Mouse (Mus musculus) cerebellum, postnatal 14 days (tissue): Measurements from ENCODE around the gene Tmem169.

Source experiments
- DNase-seq, 2 experiments: peaks; one replicate each; pipeline ENCODE4 v3.0.0; 2021; ENCODE audit warnings: mixed read lengths in 2 of 2

The Tmem169 gene

GRCm38 (mm10) chr1:72286904-72287303 lies 2.7 kb downstream of the Tmem169 start:
- no peak for DNase-seq

DNA sequence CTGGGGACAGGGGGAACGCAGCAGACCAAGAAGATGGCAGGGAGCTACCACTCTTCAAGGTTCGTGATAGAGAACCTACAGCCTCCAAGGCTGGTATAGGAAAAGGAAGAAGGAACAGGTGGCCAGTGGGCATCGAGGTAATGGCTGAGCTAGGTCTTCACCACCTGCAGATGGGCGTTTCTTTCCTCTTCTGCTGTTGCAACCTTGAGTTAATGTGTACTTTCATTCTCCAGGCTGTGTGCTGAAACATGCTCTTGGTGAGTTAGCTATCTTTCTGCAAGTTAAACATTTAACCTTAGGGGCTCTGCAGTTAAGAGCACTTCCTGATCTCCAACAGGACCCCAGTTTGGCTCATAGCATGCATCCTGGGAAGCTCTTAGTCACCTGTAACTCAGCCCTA lies 3.7 kb downstream of the Tmem169 start:
- DNase-seq: no peak

DNA sequence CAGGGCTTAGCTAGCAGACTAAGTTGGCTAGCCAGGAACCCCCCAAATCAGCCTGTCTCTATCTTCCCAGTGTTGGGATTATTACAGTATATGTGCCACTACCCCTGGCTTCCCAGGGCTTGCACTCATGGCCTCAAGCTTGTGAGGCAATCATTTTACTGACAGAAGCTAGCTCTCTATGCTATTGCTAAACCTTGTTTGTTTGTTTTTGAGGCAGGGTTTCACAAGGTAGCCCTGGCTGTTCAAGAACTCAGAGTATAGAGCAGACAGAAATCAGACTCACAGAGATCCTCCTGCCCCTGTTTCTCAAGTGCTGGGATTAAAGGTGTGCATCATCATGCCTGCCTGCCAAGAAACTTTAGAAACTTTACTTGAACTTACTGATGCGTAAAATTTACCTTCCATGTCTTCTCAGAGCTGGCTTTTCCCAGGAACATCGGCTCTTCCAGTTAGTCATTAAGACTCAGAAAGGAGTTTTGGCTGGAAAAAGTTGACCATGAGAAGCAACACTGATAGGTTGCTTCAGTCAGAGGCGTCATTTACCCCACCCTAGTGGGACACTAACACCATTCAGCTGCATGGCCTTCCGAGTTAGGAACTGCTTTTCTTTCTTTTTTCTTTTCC lies 4.5 kb downstream of the Tmem169 start:
- DNase-seq: no peak

DNA sequence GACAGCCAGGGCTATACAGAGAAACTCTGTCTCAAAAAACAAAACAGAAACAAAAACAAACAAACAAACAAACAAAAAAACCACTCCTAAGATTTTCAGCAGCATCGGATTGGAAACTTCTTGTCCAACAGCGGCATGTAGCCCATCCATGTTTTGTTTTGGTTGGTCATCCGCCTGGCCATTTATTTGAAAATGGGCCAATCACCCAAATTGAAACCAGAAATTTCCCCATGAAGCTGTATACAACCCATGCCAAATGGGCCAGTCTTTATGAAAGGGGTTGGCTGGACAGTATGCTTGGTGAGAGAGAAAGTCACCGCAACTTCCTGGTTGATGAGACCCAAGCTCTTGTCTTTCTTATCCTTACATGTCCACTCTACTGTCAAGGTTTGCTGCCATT lies 6.7 kb downstream of the Tmem169 start:
- no peak for DNase-seq

DNA sequence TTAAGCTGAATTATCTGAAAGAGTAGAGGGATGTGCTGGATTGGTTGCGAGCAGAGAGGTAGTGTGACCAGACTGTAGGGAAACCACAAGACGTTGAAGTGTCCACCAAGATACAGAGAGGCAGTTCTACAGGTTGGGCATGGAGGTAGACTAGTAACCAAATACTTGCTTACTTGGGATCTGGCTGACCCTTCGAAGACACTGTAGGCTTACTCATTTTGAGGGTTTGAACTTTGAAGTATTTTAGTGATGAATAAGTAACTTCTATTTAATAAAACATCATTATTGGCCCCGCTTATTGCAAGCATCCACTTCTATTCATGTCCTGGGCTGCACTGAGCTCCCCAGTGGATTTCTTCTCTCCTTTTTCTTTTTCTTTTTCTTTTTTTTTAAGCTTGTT lies 7.3 kb downstream of the Tmem169 start:
- no peak for DNase-seq

DNA sequence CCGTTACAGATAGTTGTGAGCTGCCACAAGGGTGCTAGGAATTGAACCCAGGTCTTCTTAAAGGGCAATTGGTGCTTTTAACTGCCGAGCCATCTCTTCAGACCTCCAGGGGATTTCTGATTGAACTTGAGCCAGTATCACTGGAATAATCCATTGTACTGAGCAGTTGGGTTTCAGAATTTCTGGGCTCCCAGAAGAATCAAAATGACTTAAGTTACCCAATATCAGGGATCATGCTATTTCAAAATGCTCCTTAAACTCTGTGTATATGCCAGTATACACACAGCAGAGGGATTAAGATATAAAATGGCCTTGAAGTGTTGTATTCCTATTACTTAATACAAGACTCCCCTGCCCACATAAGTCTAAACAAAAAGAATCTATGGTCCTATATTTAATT lies 7.8 kb downstream of the Tmem169 start:
- no peak for DNase-seq

GRCm38 (mm10) chr1:72293869-72294663 lies 9.9 kb downstream of the Tmem169 start:
- DNase-seq: no peak

DNA sequence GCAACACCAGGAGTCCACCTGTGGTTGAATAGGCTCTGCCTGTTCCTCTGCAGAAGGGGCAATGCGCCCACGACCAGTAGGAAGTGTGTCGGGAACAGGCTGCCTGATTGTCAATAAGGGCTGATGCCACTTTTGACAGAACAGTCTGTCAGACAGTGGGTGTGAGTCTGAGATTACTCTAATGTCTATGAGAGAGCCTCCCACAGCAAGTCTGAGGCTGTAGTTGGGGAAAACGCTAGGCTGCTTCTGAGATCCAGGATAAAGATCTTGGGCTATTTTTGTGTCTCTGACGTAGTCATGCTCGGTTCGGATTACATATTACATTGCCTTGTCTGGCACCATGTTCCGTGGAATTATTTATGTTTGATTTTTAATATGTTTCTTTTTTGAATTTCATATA lies 11.6 kb downstream of the Tmem169 start:
- no peak for DNase-seq

DNA sequence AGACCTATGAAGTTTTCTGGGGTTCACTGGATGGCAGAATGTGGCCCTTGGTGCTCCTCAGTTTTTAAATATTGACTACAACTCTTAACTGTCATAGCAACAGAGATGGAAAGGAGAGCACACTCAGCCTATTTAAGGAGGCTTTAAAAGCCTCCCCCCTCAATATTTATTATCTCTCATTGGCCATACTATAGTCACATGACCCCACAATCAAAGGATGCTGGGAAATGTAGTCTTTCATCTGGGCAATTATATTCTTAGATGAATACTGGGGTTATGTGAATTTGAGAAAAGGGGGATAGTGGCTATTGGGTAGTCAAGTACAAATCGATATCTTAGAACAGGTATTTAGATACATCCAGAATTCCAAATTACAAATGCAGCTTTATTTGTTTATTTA lies 17.7 kb downstream of the Tmem169 start:
- no peak for DNase-seq

GRCm38 (mm10) chr1:72306241-72306640 lies 22.1 kb downstream of the Tmem169 start:
- DNase-seq: peak in 1 of 2 experiments; percentile 24

- DNase-seq: peak; percentile 71 to 76
Measured at GRCm38 (mm10) chr1:72306679-72307181, 22.6 kb downstream of the Tmem169 start.

GRCm38 (mm10) chr1:72307317-72307798 lies 23.2 kb downstream of the Tmem169 start, which contains the start of gene Xrcc5:
Gene Xrcc5 (plus strand): TSS chr1:72307421.
- peak; percentile 95 to 96 for DNase-seq

- DNase-seq: no peak
Measured at GRCm38 (mm10) chr1:72308919-72309318, 24.8 kb downstream of the Tmem169 start.

- no peak for DNase-seq
Measured at GRCm38 (mm10) chr1:72309744-72310424, 25.7 kb downstream of the Tmem169 start.

- no peak for DNase-seq
Measured at GRCm38 (mm10) chr1:72312701-72313398, 28.7 kb downstream of the Tmem169 start.

DNA sequence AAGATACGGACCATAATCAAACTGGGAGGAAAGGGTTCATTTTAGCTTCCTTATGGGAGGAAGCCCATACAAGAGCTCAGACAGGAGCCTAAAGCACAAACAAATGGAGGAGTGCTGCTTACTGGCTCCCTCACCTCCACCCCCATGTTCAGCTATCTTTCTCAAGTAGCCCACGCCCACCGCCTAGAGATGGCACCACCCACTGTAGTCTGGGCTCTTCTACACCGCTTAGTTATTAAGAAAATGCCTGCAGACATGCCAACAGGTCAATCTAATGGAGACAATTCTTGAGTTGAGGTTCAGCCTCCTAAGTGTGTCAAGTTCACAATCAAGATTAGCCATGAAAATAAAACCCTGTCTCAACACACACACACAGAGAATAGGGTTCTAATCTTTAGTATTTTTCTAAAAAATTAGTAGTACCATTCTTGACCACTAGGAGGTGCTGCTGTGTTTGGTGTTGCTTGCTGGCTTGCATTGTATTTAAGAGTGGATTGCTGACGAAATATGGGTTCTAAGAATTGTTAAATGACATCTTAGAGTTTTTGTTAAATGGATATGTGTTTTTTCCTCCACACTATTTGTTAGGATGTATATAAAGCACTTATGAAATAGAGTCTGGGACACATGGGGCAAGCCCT lies 29.4 kb downstream of the Tmem169 start:
- DNase-seq: peak; percentile 16 to 57

DNA sequence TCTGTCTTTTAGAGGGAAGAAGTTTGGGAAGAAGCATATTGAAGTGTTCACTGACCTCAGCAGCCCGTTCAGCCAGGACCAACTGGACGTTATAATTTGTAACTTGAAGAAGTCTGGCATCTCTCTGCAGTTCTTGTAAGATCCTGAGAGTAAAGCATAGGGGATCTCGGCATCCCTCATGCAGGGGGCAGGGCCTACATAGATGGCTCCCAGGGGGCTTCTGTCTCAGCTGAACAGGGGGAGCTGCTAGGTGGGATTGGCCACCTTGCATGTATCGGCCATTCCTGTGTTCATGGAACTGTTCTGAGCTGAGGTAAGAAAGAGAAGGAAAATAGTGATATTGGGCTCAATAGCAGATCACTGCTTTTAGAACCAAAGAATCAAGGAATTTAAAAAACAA lies 31.3 kb downstream of the Tmem169 start:
- DNase-seq: no peak

DNA sequence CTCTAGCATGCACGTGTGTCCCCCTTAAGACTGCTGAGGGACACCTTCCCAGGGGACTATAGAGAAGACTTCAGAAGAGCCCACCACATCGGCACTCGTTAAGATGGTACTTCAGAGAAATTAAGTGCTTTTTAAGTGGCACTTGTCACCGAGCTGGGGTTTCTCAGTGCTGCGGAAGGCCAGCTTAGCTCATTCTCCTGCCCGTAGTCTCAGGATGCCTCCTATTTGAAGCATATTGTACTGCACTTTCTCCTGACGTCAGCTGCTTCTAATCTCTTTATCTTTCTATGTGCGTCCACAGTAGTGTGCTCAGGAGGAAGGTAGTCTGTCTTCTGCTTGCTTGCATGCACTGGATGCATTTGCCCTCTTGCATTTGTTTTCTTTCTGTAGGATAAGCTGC lies 32.2 kb downstream of the Tmem169 start:
- no peak for DNase-seq

GRCm38 (mm10) chr1:72316901-72317300 lies 32.7 kb downstream of the Tmem169 start:
- no peak for DNase-seq

DNA sequence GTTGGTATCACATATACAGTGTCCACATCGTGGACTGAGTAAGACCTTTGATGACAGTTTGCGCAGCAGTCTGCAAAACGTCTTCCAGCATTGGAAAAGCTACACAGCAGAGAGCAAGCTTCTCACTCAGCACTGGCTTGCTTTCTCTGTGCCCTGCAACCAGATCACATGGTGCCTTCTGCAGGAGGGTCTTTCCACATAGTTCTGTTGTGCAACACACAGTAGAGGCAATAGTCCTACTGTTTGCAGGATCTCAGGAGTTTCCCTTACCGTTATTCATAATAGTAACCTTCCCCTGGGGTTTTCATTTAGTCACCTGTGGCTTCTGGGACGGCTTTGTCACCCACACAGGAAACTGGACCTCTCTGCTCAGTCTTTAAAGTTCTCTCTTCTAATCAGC lies 36.6 kb downstream of the Tmem169 start:
- no peak for DNase-seq

GRCm38 (mm10) chr1:72323248-72323647 lies 39.1 kb downstream of the Tmem169 start:
- DNase-seq: no peak

GRCm38 (mm10) chr1:72326162-72326821 lies 42.1 kb downstream of the Tmem169 start:
- no peak for DNase-seq
